16 mouse cellular contexts compared by ENCODE assay signal in genomic region chr5:134118798-134119407, GRCm38 (mm10). TPM values are rescaled to one million over a fixed set of nuclear protein-coding genes. Genes with fewer than 3 reads are reported as not detected.
A peak's percentile ranks its signal among the peaks of the same experiment; 100 is the strongest.
DNase-seq lines count a peak whose midpoint lies in the region; ATAC-seq and TF ChIP-seq lines count a peak whose summit lies in the region.
"Had no signal": no experiment of that assay in that cellular context is flagged by ENCODE, and none has a peak within 500 bp of the region (broad histone marks: within the 10 kb centered on the region; RNA-seq: fewer than 3 reads in every experiment).

No protein-coding gene starts in this region.

- no peaks in the 10 kb centered on the region for H3K27me3 ChIP-seq in heart, embryonic 11.5 days (ENCODE audit: control insufficient read depth, insufficient read depth, low read length)
- H3K27me3 ChIP-seq in kidney, embryonic 16.5 days (ENCODE audit: insufficient read depth, low read length): no peaks in the 10 kb centered on the region
- no peaks in the 10 kb centered on the region for H3K27me3 ChIP-seq in myocyte (ENCODE audit: control insufficient read depth, insufficient read depth, insufficient read length)
- H3K27me3 ChIP-seq: embryonic facial prominence, embryonic 13.5 days; lung, embryonic 15.5 days; neural tube, embryonic 12.5 days had no signal

- H3ac ChIP-seq in myocyte (ENCODE audit: control insufficient read depth, insufficient read length): no peak overlapping the region

- H3K36me3 ChIP-seq in heart, embryonic 11.5 days (ENCODE audit: control insufficient read depth, insufficient read depth, low read length): no peaks in the 10 kb centered on the region
- 0 out of 2 replicates have a peak, but pooled peaks cover 7% of the 10 kb centered on the region for H3K36me3 ChIP-seq in kidney, embryonic 16.5 days (ENCODE audit: insufficient read depth, low read length)
- no peaks in the 10 kb centered on the region for H3K36me3 ChIP-seq in myocyte (ENCODE audit: control insufficient read depth, insufficient read depth)
- H3K36me3 ChIP-seq: lung, embryonic 15.5 days had no signal

- TF ChIP-seq POLR2A in myocyte (IDR thresholded peaks at IDR 0.05; ENCODE audit: insufficient read length, low read depth): no peak

- WGBS in heart, embryonic 11.5 days (ENCODE audit: insufficient replicate concordance): 81% methylated on average over 15 of the region's 15 CpGs
- 82% methylated on average over 15 of the region's 15 CpGs for WGBS in kidney, embryonic 16.5 days

- peak overlapping the region; percentile 42; the same call in 1 of the 2 replicates for H3K27ac ChIP-seq in heart, embryonic 11.5 days (ENCODE audit: low read depth, low read length)
- H3K27ac ChIP-seq in kidney, embryonic 16.5 days (ENCODE audit: low read length): peak overlapping the region; percentile 56
- H3K27ac ChIP-seq: embryonic facial prominence, embryonic 13.5 days; forebrain, embryonic 10.5 days; hindbrain, postnatal 0 days; lung, embryonic 15.5 days; neural tube, embryonic 12.5 days had no signal

- H3K4me2 ChIP-seq in heart, embryonic 11.5 days: no peak overlapping the region
- no peak overlapping the region for H3K4me2 ChIP-seq in kidney, embryonic 16.5 days (replicated peaks; ENCODE audit: low read depth, low read length)
- peak overlapping the region; percentile 42 for H3K4me2 ChIP-seq in myocyte (ENCODE audit: low read depth)
- H3K4me2 ChIP-seq: embryonic facial prominence, embryonic 13.5 days; lung, embryonic 15.5 days; neural tube, embryonic 12.5 days had no signal

- no peak for DNase-seq in heart, adult 11 months
- no peak for DNase-seq in kidney, adult 9 months
- peak; percentile 49 for DNase-seq in WW6 (ENCODE audit: low read depth, low spot score)
- DNase-seq in adrenal gland, adult (ENCODE audit: inconsistent age in 2 of 2, low spot score in 1 of 2): no peak
- DNase-seq: B cell, adult 2 months; kidney, postnatal 36 days; thymus, postnatal 4 days had no signal

- no peaks in the 10 kb centered on the region for H3K79me2 ChIP-seq in myocyte (ENCODE audit: control insufficient read depth, insufficient read depth)

- ATAC-seq in heart, embryonic 11.5 days (replicated peaks; ENCODE audit: insufficient number of reproducible peaks, low FRiP score, low TSS enrichment): no peak
- peak; percentile 27; the same call in 1 of the 2 replicates for ATAC-seq in kidney, embryonic 16.5 days (ENCODE audit: low FRiP score, low TSS enrichment)
- ATAC-seq in activated CD4-positive, CD25-positive, alpha-beta regulatory T cell, adult 4 months: no peak
- ATAC-seq: hindbrain, postnatal 0 days had no signal

- peaks cover 17% of the 10 kb centered on the region for H3K4me1 ChIP-seq in heart, embryonic 11.5 days (ENCODE audit: control insufficient read depth, insufficient read depth, low read length)
- peaks cover 5% of the 10 kb centered on the region; the same call in 1 of the 2 replicates for H3K4me1 ChIP-seq in kidney, embryonic 16.5 days (ENCODE audit: insufficient read depth, low read length)

- H3K9ac ChIP-seq in heart, embryonic 11.5 days (ENCODE audit: low read depth, low read length): no peak overlapping the region
- H3K9ac ChIP-seq in kidney, embryonic 16.5 days (replicated peaks; ENCODE audit: low read length): no peak overlapping the region
- H3K9ac ChIP-seq: embryonic facial prominence, embryonic 13.5 days; lung, embryonic 15.5 days; neural tube, embryonic 12.5 days had no signal

- no peaks in the 10 kb centered on the region for H3K9me3 ChIP-seq in heart, embryonic 11.5 days (replicated peaks; ENCODE audit: control insufficient read depth, low read length)
- H3K9me3 ChIP-seq in kidney, embryonic 16.5 days (ENCODE audit: low read length): no peaks in the 10 kb centered on the region
- H3K9me3 ChIP-seq: embryonic facial prominence, embryonic 13.5 days; forebrain, embryonic 10.5 days; lung, embryonic 15.5 days; neural tube, embryonic 12.5 days had no signal

- H3K4me3 ChIP-seq in heart, embryonic 11.5 days (ENCODE audit: low read depth, low read length): no peak overlapping the region
- no peak overlapping the region for H3K4me3 ChIP-seq in kidney, embryonic 16.5 days (ENCODE audit: low read length)
- no peak overlapping the region for H3K4me3 ChIP-seq in myocyte
- H3K4me3 ChIP-seq: embryonic facial prominence, embryonic 13.5 days; forebrain, embryonic 10.5 days; lung, embryonic 15.5 days; neural tube, embryonic 12.5 days had no signal

TF ChIP-seq in myocyte, 11 proteins besides CTCF, POLR2A, EP300 and RAD21:
- no peak for TF ChIP-seq CEBPB (IDR thresholded peaks at IDR 0.05; ENCODE audit: insufficient read depth, poor library complexity, severe bottlenecking)
- no peak for TF ChIP-seq MAX (IDR thresholded peaks at IDR 0.05; ENCODE audit: low read depth)
- TF ChIP-seq MYOG (IDR thresholded peaks at IDR 0.05; ENCODE audit: control insufficient read depth in 1 of 3, insufficient read depth in 1 of 3, insufficient read length in 2 of 3, low read depth in 2 of 3): no peak
- TF ChIP-seq POLR2AphosphoS2 (IDR thresholded peaks at IDR 0.05; ENCODE audit: insufficient read length, low read depth): no peak
- TF ChIP-seq TCF3 (IDR thresholded peaks at IDR 0.05; ENCODE audit: insufficient read length, low read depth): no peak
- no peak for TF ChIP-seq SRF (IDR thresholded peaks at IDR 0.05; ENCODE audit: control insufficient read depth, insufficient read length, low read depth)
- TF ChIP-seq TCF12 (IDR thresholded peaks at IDR 0.05; ENCODE audit: insufficient read depth, poor library complexity, severe bottlenecking): no peak
- TF ChIP-seq REST (IDR thresholded peaks at IDR 0.05; ENCODE audit: insufficient read depth, insufficient read length): no peak
- no peak for TF ChIP-seq MYOD1 (IDR thresholded peaks at IDR 0.05; ENCODE audit: control insufficient read depth in 1 of 3, insufficient read length in 2 of 3, low read depth in 2 of 3)
- TF ChIP-seq E2F4 (IDR thresholded peaks at IDR 0.05; ENCODE audit: insufficient read depth): no peak
- TF ChIP-seq USF1 (IDR thresholded peaks at IDR 0.05; ENCODE audit: low read depth): no peak

RNA-seq across cellular contexts. Expression of gene Castor2, which starts 19.4 kb away (rescaled TPM):
- 5.7 and 8.0 TPM in 2 replicates for polyA plus RNA-seq in heart, embryonic 11.5 days (2014; fragmentation: Nextera tagmentation; extraction: Ambion mirVana)
- polyA plus RNA-seq in kidney, embryonic 16.5 days (2015; fragmentation: Nextera tagmentation; extraction: Ambion mirVana): 14.0 and 15.2 TPM in 2 replicates
- polyA plus RNA-seq in myocyte (2012; fragmentation: generic; extraction: Trizol): 7.3 TPM
- polyA plus RNA-seq in activated CD4-positive, CD25-positive, alpha-beta regulatory T cell, adult 4 months (2017; shearing (Covaris generic)): 1 to 10 TPM; 4.3 to 4.6 TPM

RNA-seq across cellular contexts. Expression of gene Rcc1l, which starts 57.7 kb away (rescaled TPM):
- polyA plus RNA-seq in heart, embryonic 11.5 days (2014; fragmentation: Nextera tagmentation; extraction: Ambion mirVana): 21.0 and 21.8 TPM in 2 replicates
- 34.9 and 36.3 TPM in 2 replicates for polyA plus RNA-seq in kidney, embryonic 16.5 days (2015; fragmentation: Nextera tagmentation; extraction: Ambion mirVana)
- 16.9 TPM for polyA plus RNA-seq in myocyte (2012; fragmentation: generic; extraction: Trizol)
- polyA plus RNA-seq in activated CD4-positive, CD25-positive, alpha-beta regulatory T cell, adult 4 months (2017; shearing (Covaris generic)): 1 to 10 TPM; 2.1 to 2.4 TPM
